Mouse (Mus musculus) Muller cell, postnatal 12 days (primary cell): ENCODE results near the gene Itpr1.

ENCODE experiments used
- DNase-seq: peaks from one replicate; pipeline ENCODE4 v3.0.0-alpha.2; 2015; ENCODE audit errors: inconsistent ontology term

Gene Itpr1

GRCm38 (mm10) chr6:108517241-108517981 is 304.5 kb downstream of the Itpr1 start:
- DNase-seq: no peak

- DNase-seq: no peak
Measured at GRCm38 (mm10) chr6:108517986-108518385, 305.1 kb downstream of the Itpr1 start.

- DNase-seq: no peak
Measured at GRCm38 (mm10) chr6:108518552-108518951, 305.7 kb downstream of the Itpr1 start.

GRCm38 (mm10) chr6:108519327-108519726 is 306.4 kb downstream of the Itpr1 start:
- DNase-seq: no peak

GRCm38 (mm10) chr6:108523956-108524616 is 311.2 kb downstream of the Itpr1 start:
- DNase-seq: no peak

- DNase-seq: no peak
Measured at GRCm38 (mm10) chr6:108524617-108525010, 311.7 kb downstream of the Itpr1 start.

GRCm38 (mm10) chr6:108527560-108527959 is 314.7 kb downstream of the Itpr1 start:
- DNase-seq: no peak

GRCm38 (mm10) chr6:108527993-108528392 is 315.1 kb downstream of the Itpr1 start:
- no peak for DNase-seq

- DNase-seq: no peak
Measured at GRCm38 (mm10) chr6:108529150-108529549, 316.3 kb downstream of the Itpr1 start.

GRCm38 (mm10) chr6:108530781-108531323 is 318.0 kb downstream of the Itpr1 start:
- no peak for DNase-seq

GRCm38 (mm10) chr6:108531324-108532311 is 318.7 kb downstream of the Itpr1 start:
- no peak for DNase-seq

- no peak for DNase-seq
Measured at GRCm38 (mm10) chr6:108532486-108533179, 319.7 kb downstream of the Itpr1 start.

- DNase-seq: no peak
Measured at GRCm38 (mm10) chr6:108534139-108534538, 321.2 kb downstream of the Itpr1 start.

GRCm38 (mm10) chr6:108534596-108534995 is 321.7 kb downstream of the Itpr1 start:
- DNase-seq: no peak

GRCm38 (mm10) chr6:108535309-108535708 is 322.4 kb downstream of the Itpr1 start:
- no peak for DNase-seq

GRCm38 (mm10) chr6:108536546-108537317 is 323.8 kb downstream of the Itpr1 start:
- peak; percentile 94 for DNase-seq

GRCm38 (mm10) chr6:108538406-108538805 is 325.5 kb downstream of the Itpr1 start:
- DNase-seq: no peak

- no peak for DNase-seq
Measured at GRCm38 (mm10) chr6:108540441-108540840, 327.5 kb downstream of the Itpr1 start.

GRCm38 (mm10) chr6:108544917-108545316 is 332.0 kb downstream of the Itpr1 start:
- no peak for DNase-seq

GRCm38 (mm10) chr6:108545464-108545863 is 332.6 kb downstream of the Itpr1 start:
- no peak for DNase-seq
